Mouse (Mus musculus) testis, postnatal 10 days (tissue): Measurements from ENCODE around the gene Pck1.

Source experiments
- DNase-seq: peaks from one replicate; pipeline ENCODE4 v3.0.0; 2021; ENCODE audit warnings: low spot score

The Pck1 gene

DNA sequence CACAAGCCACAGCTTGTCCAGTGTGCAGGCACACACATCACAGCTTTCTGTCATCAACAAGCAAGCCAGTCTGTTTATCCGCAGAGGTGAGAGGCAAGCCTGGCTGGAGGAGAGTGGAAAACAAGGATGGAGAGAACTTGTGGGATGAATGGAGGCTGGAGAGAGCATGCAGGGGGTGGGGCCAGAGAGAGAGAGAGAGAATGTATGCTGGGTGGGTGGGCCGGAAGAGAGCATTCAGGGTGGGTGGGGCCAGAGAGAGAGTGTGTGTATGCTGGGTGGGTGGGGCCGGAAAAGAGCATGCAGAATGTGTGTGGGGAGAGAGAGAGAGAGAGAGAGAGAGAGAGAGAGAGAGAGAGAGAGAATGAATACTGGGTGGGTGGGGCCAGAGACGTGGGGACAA lies 51.8 kb downstream of the Pck1 start:
- peak; percentile 33 for DNase-seq

DNA sequence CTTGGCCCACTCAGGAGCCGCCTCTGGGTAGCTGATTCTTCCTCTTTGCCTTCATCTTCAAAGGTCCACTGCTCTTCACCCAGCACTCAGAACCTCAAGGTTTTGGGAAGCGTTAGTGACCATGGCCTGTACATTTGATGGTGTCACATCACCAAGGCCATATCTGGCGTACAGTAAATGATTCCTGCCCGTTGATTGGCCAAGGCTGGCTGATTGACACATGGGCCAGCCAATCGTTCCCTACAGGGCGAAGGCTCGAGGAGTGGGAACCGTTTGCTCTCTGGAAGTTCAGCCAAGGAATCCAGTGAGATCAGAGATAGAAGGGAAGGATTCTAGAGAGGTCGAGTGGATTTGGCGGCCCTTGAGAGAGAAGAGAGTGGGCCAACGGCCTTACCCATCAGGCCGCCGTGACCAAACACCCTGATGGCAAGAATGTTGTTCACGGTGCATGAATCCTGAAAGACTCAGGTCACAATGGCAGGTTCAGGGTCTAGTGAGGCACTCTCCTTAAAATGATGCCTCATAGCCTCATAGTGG lies 52.8 kb downstream of the Pck1 start:
- peak; percentile 45 for DNase-seq

DNA sequence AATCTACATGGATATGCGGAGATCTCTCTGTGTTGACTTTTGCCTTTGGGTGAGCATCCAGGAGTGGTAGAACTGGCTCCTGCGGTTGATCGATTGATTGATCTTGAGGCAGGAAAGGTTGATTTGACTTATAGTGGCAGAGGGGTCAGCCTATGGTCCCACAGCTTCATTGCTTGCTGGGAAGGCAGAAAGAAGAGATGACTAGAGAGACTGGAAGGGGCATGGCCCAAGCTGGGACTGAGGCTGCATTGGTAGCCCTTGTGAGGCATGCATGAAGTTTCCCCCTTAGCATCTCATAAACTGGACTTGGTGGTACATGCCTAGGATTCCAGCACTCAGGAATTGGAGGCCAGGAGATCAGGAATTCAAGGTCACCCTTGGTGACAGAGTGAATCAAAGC lies 54.2 kb downstream of the Pck1 start:
- peak; percentile 15 for DNase-seq
